Mouse (Mus musculus) lung, postnatal 0 days (tissue): ENCODE measurements around the gene Hrc. TPM values are rescaled to one million over a fixed set of nuclear protein-coding genes. Genes with fewer than 3 reads are reported as not detected.

Experiments used
- ATAC-seq: fragments of 200-750 bp; cut with Nextera tagmentation; 2 replicates; pipeline ENCODE4 v1.8.0; 2017; ENCODE audit warnings: moderate library complexity
- DNase-seq: peaks from one replicate; pipeline ENCODE4 v3.0.0-alpha.2; 2016; ENCODE audit warnings: low spot score
- H3K27ac ChIP-seq: fragments of 300-500 bp; sonication (generic); 2 replicates; pipeline ENCODE4 v1.5.1; 2014; ENCODE audit warnings: antibody characterized with exemption, mild to moderate bottlenecking, low read length, mixed read lengths
- H3K27me3 ChIP-seq: fragments of 300-500 bp; sonication (generic); replicated peaks from 2 replicates; pipeline ENCODE4 v1.6.1; 2014; ENCODE audit warnings: low read length, mixed read lengths; ENCODE audit not compliant: insufficient read depth
- H3K36me3 ChIP-seq: fragments of 300-500 bp; sonication (generic); 2 replicates; pipeline ENCODE4 v1.6.1; 2014; ENCODE audit warnings: low read length, mixed read lengths; ENCODE audit not compliant: insufficient read depth
- H3K4me1 ChIP-seq: fragments of 300-500 bp; sonication (generic); 2 replicates; pipeline ENCODE4 v1.6.1; 2014; ENCODE audit warnings: antibody characterized with exemption, low read depth, low read length, mixed read lengths; ENCODE audit not compliant: insufficient read depth
- H3K4me2 ChIP-seq: fragments of 300-500 bp; sonication (generic); replicated peaks from 2 replicates; pipeline ENCODE4 v1.6.1; 2014; ENCODE audit warnings: low read depth, mild to moderate bottlenecking, low read length, moderate library complexity, mixed read lengths
- H3K4me3 ChIP-seq: fragments of 300-500 bp; sonication (generic); 2 replicates; pipeline ENCODE4 v1.5.1; 2014; ENCODE audit warnings: low read depth, low read length
- H3K9ac ChIP-seq: fragments of 300-500 bp; sonication (generic); replicated peaks from 2 replicates; pipeline ENCODE4 v1.6.1; 2014; ENCODE audit warnings: low read depth, mild to moderate bottlenecking
- H3K9me3 ChIP-seq: fragments of 300-500 bp; sonication (generic); 2 replicates; pipeline ENCODE4 v1.6.1; 2016; ENCODE audit warnings: low read length, mixed read lengths
- CTCF ChIP-seq: IDR thresholded peaks from 2 replicates; pipeline ENCODE4 v1.5.1; 2016; ENCODE audit warnings: antibody characterized with exemption, mild to moderate bottlenecking
- EP300 ChIP-seq: IDR thresholded peaks from 2 replicates; pipeline ENCODE4 v1.6.1; 2016; ENCODE audit warnings: antibody characterized with exemption, mild to moderate bottlenecking, control low read depth
- WGBS: fragments of 180-500 bp; shearing (Covaris S2); extraction: QIAGEN DNeasy Blood & Tissue Kit; methylation state at CpG from one replicate; pipeline ENCODE4 v1.1.7; 2014; 5-methylcytosine and 5-hydroxymethylcytosine counted together
- polyA plus RNA-seq: library from polyadenylated mRNA; unstranded; fragments of >200 nt; fragmentation: Nextera tagmentation; extraction: Ambion mirVana; gene quantifications from 2 replicates; pipeline ENCODE4 v1.2.1, GENCODE M21; 2015

Gene Hrc
- polyA plus RNA-seq, result 0.50 and 0.54 TPM in 2 replicates

- DNase-seq (peak; percentile 22), ATAC-seq (no peak)
- TF ChIP-seq EP300, result no peak
- 26% methylated on average over 5 of the region's 5 CpGs for WGBS
- H3K4me1 ChIP-seq, result peaks cover 8% of the 10 kb centered on the region; the same call in 1 of the 2 replicates
- no peak within 1 kb of the TSS for H3K9ac ChIP-seq
- no peaks in the 10 kb centered on the region for H3K9me3 ChIP-seq
- H3K4me3 ChIP-seq, result no peak within 1 kb of the TSS
- H3K4me2 ChIP-seq, result peak within 1 kb of the TSS; percentile 78; the same call in 1 of the 2 replicates
- no peak within 1 kb of the TSS for H3K27ac ChIP-seq
- no peaks in the 10 kb centered on the region for H3K36me3 ChIP-seq
- H3K27me3 ChIP-seq, result no peaks in the 10 kb centered on the region
Observed at GRCm38 (mm10) chr7:45335056-45335455, at the start of gene Hrc. Gene Hrc, plus strand, starts transcription at chr7:45335290.

- 57% methylated on average over 13 of the region's 13 CpGs for WGBS
- ATAC-seq, result no peak
Observed at GRCm38 (mm10) chr7:45286486-45286885, 48.6 kb upstream of the Hrc start.

GRCm38 (mm10) chr7:45296626-45297025 is 38.5 kb upstream of the Hrc start:
- no peaks in the 10 kb centered on the region for H3K36me3 ChIP-seq
- H3K4me2 ChIP-seq, result no peak overlapping the region
- H3K27ac ChIP-seq, result no peak overlapping the region
- H3K9me3 ChIP-seq, result no peaks in the 10 kb centered on the region
- no peak overlapping the region for H3K4me3 ChIP-seq
- whole genome bisulfite sequencing, result 79% methylated on average over 1 of the region's 1 CpGs
- H3K4me1 ChIP-seq, result no peaks in the 10 kb centered on the region
- no peaks in the 10 kb centered on the region for H3K27me3 ChIP-seq
- no peak overlapping the region for H3K9ac ChIP-seq
- DNase-seq (no peak), ATAC-seq (no peak)
- TF ChIP-seq CTCF (no peak), EP300 (no peak)

More at GRCm38 (mm10) chr7:45286486-45286885, 48.6 kb upstream of the Hrc start:
- H3K4me1 ChIP-seq, result no peaks in the 10 kb centered on the region
- no peak overlapping the region for H3K27ac ChIP-seq
- TF ChIP-seq CTCF, result no peak
- no peak for TF ChIP-seq EP300
- DNase-seq, result no peak
- no peaks in the 10 kb centered on the region for H3K9me3 ChIP-seq
- H3K9ac ChIP-seq, result no peak overlapping the region
- no peak overlapping the region for H3K4me2 ChIP-seq
- no peaks in the 10 kb centered on the region for H3K36me3 ChIP-seq
- H3K27me3 ChIP-seq, result no peaks in the 10 kb centered on the region
- H3K4me3 ChIP-seq, result no peak overlapping the region

GRCm38 (mm10) chr7:45297563-45297962 is 37.5 kb upstream of the Hrc start:
- no peaks in the 10 kb centered on the region for H3K27me3 ChIP-seq
- H3K9ac ChIP-seq, result no peak overlapping the region
- no peaks in the 10 kb centered on the region for H3K36me3 ChIP-seq
- no peak for ATAC-seq
- H3K27ac ChIP-seq, result no peak overlapping the region
- 63% methylated on average over 3 of the region's 3 CpGs for WGBS
- no peaks in the 10 kb centered on the region for H3K9me3 ChIP-seq
- no peaks in the 10 kb centered on the region for H3K4me1 ChIP-seq
- H3K4me3 ChIP-seq, result no peak overlapping the region
- no peak for DNase-seq
- H3K4me2 ChIP-seq, result no peak overlapping the region
- TF ChIP-seq CTCF (no peak), EP300 (no peak)

GRCm38 (mm10) chr7:45299752-45300151 is 35.3 kb upstream of the Hrc start:
- TF ChIP-seq EP300, result no peak
- TF ChIP-seq CTCF, result peak; percentile 87
- Histone ChIP-seq H3K9ac (no peak overlapping the region), H3K36me3 (no peaks in the 10 kb centered on the region), H3K4me3 (no peak overlapping the region), H3K9me3 (no peaks in the 10 kb centered on the region), H3K4me2 (no peak overlapping the region), H3K4me1 (no peaks in the 10 kb centered on the region), H3K27ac (no peak overlapping the region), H3K27me3 (no peaks in the 10 kb centered on the region)
- peak; percentile 91 for ATAC-seq
- DNase-seq, result peak; percentile 81
- WGBS, result 8% methylated on average over 5 of the region's 5 CpGs

GRCm38 (mm10) chr7:45300270-45300669 is 34.8 kb upstream of the Hrc start:
- ATAC-seq (peak; percentile 52), DNase-seq (peak; percentile 58)
- H3K27me3 ChIP-seq, result no peaks in the 10 kb centered on the region
- 8% methylated on average over 6 of the region's 6 CpGs for WGBS
- no peak overlapping the region for H3K4me3 ChIP-seq
- H3K4me1 ChIP-seq, result no peaks in the 10 kb centered on the region
- H3K4me2 ChIP-seq, result no peak overlapping the region
- no peak overlapping the region for H3K27ac ChIP-seq
- H3K9me3 ChIP-seq, result no peaks in the 10 kb centered on the region
- H3K36me3 ChIP-seq, result no peaks in the 10 kb centered on the region
- H3K9ac ChIP-seq, result no peak overlapping the region
- no peak for TF ChIP-seq EP300
- TF ChIP-seq CTCF, result peak; percentile 81

GRCm38 (mm10) chr7:45302626-45303025 is 32.5 kb upstream of the Hrc start:
- DNase-seq (no peak), ATAC-seq (no peak)
- Histone ChIP-seq H3K4me2 (no peak overlapping the region), H3K4me3 (no peak overlapping the region), H3K4me1 (no peaks in the 10 kb centered on the region), H3K36me3 (no peaks in the 10 kb centered on the region), H3K9ac (no peak overlapping the region), H3K9me3 (no peaks in the 10 kb centered on the region), H3K27ac (no peak overlapping the region), H3K27me3 (no peaks in the 10 kb centered on the region)
- TF ChIP-seq CTCF, result no peak
- no peak for TF ChIP-seq EP300
- 52% methylated on average over 8 of the region's 8 CpGs for WGBS
